Mouse (Mus musculus) myocyte (in vitro differentiated cells): ENCODE data around the gene Gm7929.
"Not testable (repeated sequence)": the region's sequence is repeated elsewhere in the genome, so short reads cannot be mapped to it uniquely, and the experiment has no call there.

ENCODE experiments used
- CEBPB ChIP-seq: IDR thresholded peaks from 2 replicates; pipeline ENCODE4 v1.6.1; 2011; ENCODE audit warnings: mild to moderate bottlenecking, moderate library complexity; ENCODE audit not compliant: poor library complexity, insufficient read depth, severe bottlenecking
- E2F4 ChIP-seq: IDR thresholded peaks from one replicate; pipeline ENCODE4 v1.6.1; 2011; ENCODE audit warnings: mild to moderate bottlenecking, control low read depth, moderate library complexity; ENCODE audit not compliant: insufficient read depth
- MAX ChIP-seq: IDR thresholded peaks from one replicate; pipeline ENCODE4 v1.6.1; 2011; ENCODE audit warnings: low read depth, mild to moderate bottlenecking, control low read depth
- MYOD1 ChIP-seq, 3 experiments: IDR thresholded peaks; one replicate each; pipeline ENCODE4 v1.6.1; 2011; ENCODE audit warnings: control low read depth in 2 of 3, low read depth in 2 of 3, mild to moderate bottlenecking in 2 of 3, moderate library complexity in 1 of 3; ENCODE audit not compliant: insufficient read length in 2 of 3, control insufficient read depth in 1 of 3
- MYOG ChIP-seq, 3 experiments: IDR thresholded peaks; one replicate each; pipeline ENCODE4 v1.6.1; 2011; ENCODE audit warnings: control low read depth in 2 of 3, low read depth in 2 of 3, mild to moderate bottlenecking in 2 of 3; ENCODE audit not compliant: insufficient read length in 2 of 3, control insufficient read depth in 1 of 3, insufficient read depth in 1 of 3
- POLR2A ChIP-seq: IDR thresholded peaks from one replicate; pipeline ENCODE4 v1.6.1; 2011; ENCODE audit warnings: low read depth, mild to moderate bottlenecking, control low read depth, moderate library complexity; ENCODE audit not compliant: insufficient read length
- POLR2AphosphoS2 ChIP-seq: IDR thresholded peaks from one replicate; pipeline ENCODE4 v1.6.1; 2011; ENCODE audit warnings: low read depth, control low read depth; ENCODE audit not compliant: insufficient read length
- REST ChIP-seq: IDR thresholded peaks from one replicate; pipeline ENCODE4 v1.6.1; 2011; ENCODE audit warnings: mild to moderate bottlenecking, control low read depth, moderate library complexity; ENCODE audit not compliant: insufficient read depth, insufficient read length
- SRF ChIP-seq: IDR thresholded peaks from one replicate; pipeline ENCODE4 v1.6.1; 2011; ENCODE audit warnings: low read depth; ENCODE audit not compliant: control insufficient read depth, insufficient read length
- TCF12 ChIP-seq: IDR thresholded peaks from one replicate; pipeline ENCODE4 v1.6.1; 2011; ENCODE audit warnings: mild to moderate bottlenecking, control low read depth; ENCODE audit not compliant: poor library complexity, insufficient read depth, severe bottlenecking
- TCF3 ChIP-seq: IDR thresholded peaks from one replicate; pipeline ENCODE4 v1.6.1; 2011; ENCODE audit warnings: low read depth, control low read depth; ENCODE audit not compliant: insufficient read length
- USF1 ChIP-seq: IDR thresholded peaks from one replicate; pipeline ENCODE4 v1.6.1; 2011; ENCODE audit warnings: low read depth, mild to moderate bottlenecking, control low read depth, moderate library complexity

- not testable (repeated sequence) for TF ChIP-seq MYOG (IDR thresholded peaks at IDR 0.05; ENCODE audit: control insufficient read depth in 1 of 3, insufficient read depth in 1 of 3, insufficient read length in 2 of 3, low read depth in 2 of 3); POLR2AphosphoS2; POLR2A; MYOD1 (IDR thresholded peaks at IDR 0.05; ENCODE audit: control insufficient read depth in 1 of 3, insufficient read length in 2 of 3, low read depth in 2 of 3); TCF12; MAX; USF1; TCF3; SRF; E2F4; CEBPB; REST
These were observed 21.9 kb upstream of the Gm7929 start, which contains the start of gene Gm47189 for GRCm38 (mm10) chr14:41772341-41772740.
